Mouse (Mus musculus): Measurements from ENCODE around the gene Ccdc12. TPM values are rescaled to one million over a fixed set of nuclear protein-coding genes. Genes with fewer than 3 reads are reported as not detected.

Gene Ccdc12
- polyA plus RNA-seq (2015; fragmentation: Nextera tagmentation; extraction: Ambion mirVana) = 146 and 152 TPM in 2 replicates

GRCm38 (mm10) chr9:110656249-110657221 is at the start of gene Ccdc12:
Gene Ccdc12, plus strand, starts transcription at chr9:110656503.
- Histone ChIP-seq H3K4me2 (peak within 1 kb of the TSS; percentile 74), H3K4me1 (peaks cover 56% of the 10 kb centered on the region), H3K27me3 (peaks cover 24% of the 10 kb centered on the region), H3K9me3 (replicated peaks) (no peaks in the 10 kb centered on the region), H3K36me3 (ENCODE audit: poor library complexity, severe bottlenecking) (no peaks in the 10 kb centered on the region; the same call in 1 of the 2 replicates), H3K4me3 (peak within 1 kb of the TSS; percentile 60), H3K27ac (peak within 1 kb of the TSS; percentile 91), H3K9ac (peak within 1 kb of the TSS; percentile 79)
- ATAC-seq = peak; percentile 98
- under 1% methylated on average over 52 of the region's 52 CpGs for WGBS

GRCm38 (mm10) chr9:110611471-110611870 is 44.8 kb upstream of the Ccdc12 start:
- Histone ChIP-seq H3K27me3 (no peaks in the 10 kb centered on the region), H3K4me3 (no peak overlapping the region), H3K36me3 (ENCODE audit: poor library complexity, severe bottlenecking) (peaks cover 59% of the 10 kb centered on the region), H3K9ac (no peak overlapping the region), H3K4me1 (no peaks in the 10 kb centered on the region), H3K4me2 (no peak overlapping the region), H3K27ac (no peak overlapping the region), H3K9me3 (replicated peaks) (no peaks in the 10 kb centered on the region)
- ATAC-seq = no peak
- WGBS = 94% methylated on average over 3 of the region's 3 CpGs

GRCm38 (mm10) chr9:110617081-110617480 is 39.2 kb upstream of the Ccdc12 start:
- no peaks in the 10 kb centered on the region for H3K4me1 ChIP-seq
- no peak for ATAC-seq
- H3K4me3 ChIP-seq = no peak overlapping the region
- peaks cover 82% of the 10 kb centered on the region for H3K36me3 ChIP-seq (ENCODE audit: poor library complexity, severe bottlenecking)
- no peak overlapping the region for H3K27ac ChIP-seq
- H3K9me3 ChIP-seq (replicated peaks) = no peaks in the 10 kb centered on the region
- H3K4me2 ChIP-seq = no peak overlapping the region
- 77% methylated on average over 3 of the region's 3 CpGs for WGBS
- no peak overlapping the region for H3K9ac ChIP-seq
- H3K27me3 ChIP-seq = no peaks in the 10 kb centered on the region

GRCm38 (mm10) chr9:110620180-110620579 is 36.1 kb upstream of the Ccdc12 start:
- Histone ChIP-seq H3K4me2 (no peak overlapping the region), H3K36me3 (ENCODE audit: poor library complexity, severe bottlenecking) (peaks cover 72% of the 10 kb centered on the region), H3K9me3 (replicated peaks) (no peaks in the 10 kb centered on the region), H3K9ac (no peak overlapping the region), H3K27me3 (no peaks in the 10 kb centered on the region), H3K4me3 (no peak overlapping the region), H3K4me1 (peaks cover 12% of the 10 kb centered on the region), H3K27ac (no peak overlapping the region)
- 82% methylated on average over 7 of the region's 7 CpGs for WGBS
- no peak for ATAC-seq

DNA sequence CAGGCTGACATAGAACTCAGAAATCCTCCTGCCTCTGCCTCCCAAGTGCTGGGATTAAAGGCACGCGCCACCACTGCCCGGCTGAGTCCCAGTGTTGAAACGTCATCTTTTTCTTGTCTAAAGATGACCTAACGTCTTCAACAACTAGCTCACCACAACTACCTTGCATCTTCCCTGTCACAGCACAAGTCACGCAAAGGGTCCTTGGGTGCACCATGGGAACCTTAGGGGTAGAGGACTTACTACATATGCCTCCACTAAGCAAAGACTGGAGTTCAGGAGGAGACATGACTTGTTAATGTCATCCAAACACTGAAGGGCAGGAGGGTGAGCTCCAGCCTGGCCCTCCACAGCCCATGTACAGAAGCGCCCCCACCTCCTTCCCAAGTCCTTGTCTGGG is 35.6 kb upstream of the Ccdc12 start:
- Histone ChIP-seq H3K9me3 (replicated peaks) (no peaks in the 10 kb centered on the region), H3K27ac (no peak overlapping the region), H3K4me2 (no peak overlapping the region), H3K4me3 (no peak overlapping the region), H3K36me3 (ENCODE audit: poor library complexity, severe bottlenecking) (peaks cover 67% of the 10 kb centered on the region), H3K9ac (no peak overlapping the region), H3K27me3 (no peaks in the 10 kb centered on the region), H3K4me1 (peaks cover 17% of the 10 kb centered on the region)
- WGBS = 92% methylated on average over 7 of the region's 7 CpGs
- no peak for ATAC-seq

GRCm38 (mm10) chr9:110622621-110623219 is 33.6 kb upstream of the Ccdc12 start:
- Histone ChIP-seq H3K4me2 (no peak overlapping the region), H3K27me3 (no peaks in the 10 kb centered on the region), H3K9ac (no peak overlapping the region), H3K36me3 (ENCODE audit: poor library complexity, severe bottlenecking) (peaks cover 52% of the 10 kb centered on the region), H3K9me3 (replicated peaks) (no peaks in the 10 kb centered on the region), H3K27ac (no peak overlapping the region), H3K4me1 (peaks cover 17% of the 10 kb centered on the region), H3K4me3 (no peak overlapping the region)
- no peak for ATAC-seq
- 84% methylated on average over 12 of the region's 12 CpGs for WGBS

DNA sequence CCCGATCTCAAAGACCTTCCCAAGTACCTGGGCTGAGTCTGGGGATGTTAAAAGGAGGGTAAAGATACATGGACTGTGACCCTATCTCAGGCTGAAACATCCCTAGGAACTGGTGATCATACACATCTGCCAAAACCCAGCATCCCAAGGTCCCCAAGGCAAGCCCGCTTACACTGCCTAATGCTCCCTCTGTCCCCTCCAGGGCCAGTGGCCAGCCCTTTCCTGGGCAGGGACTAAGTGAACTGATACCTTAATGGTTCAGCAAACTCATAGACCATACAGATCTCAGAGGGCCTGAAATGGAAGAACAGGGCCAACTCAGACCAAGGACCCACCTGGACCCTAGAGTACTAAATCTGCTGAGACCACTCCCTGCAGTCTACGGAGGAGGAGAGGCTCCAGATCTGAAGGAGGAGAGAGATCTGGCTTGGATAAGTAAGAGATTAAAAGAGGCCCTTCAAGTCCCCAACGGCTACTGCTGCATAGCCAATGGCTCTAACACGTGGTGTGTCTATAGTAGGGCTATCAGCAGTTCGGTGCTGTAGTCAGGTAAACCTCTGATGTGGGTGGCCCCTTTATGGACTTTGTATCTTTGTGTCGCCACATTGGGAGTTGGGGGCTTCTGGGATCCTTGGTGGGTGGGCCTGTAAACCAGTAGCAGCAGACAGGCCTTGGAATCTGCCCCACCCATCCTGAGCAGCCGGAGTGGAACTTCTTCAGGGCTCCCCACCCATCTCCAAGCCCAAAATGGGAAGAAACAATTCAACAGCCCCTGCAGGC is 32.7 kb upstream of the Ccdc12 start:
- ATAC-seq = no peak
- WGBS = 40% methylated on average over 8 of the region's 8 CpGs
- peak overlapping the region; percentile 78 for H3K9ac ChIP-seq
- peak overlapping the region; percentile 53 for H3K4me3 ChIP-seq
- H3K4me1 ChIP-seq = peaks cover 17% of the 10 kb centered on the region
- no peaks in the 10 kb centered on the region for H3K27me3 ChIP-seq
- H3K9me3 ChIP-seq (replicated peaks) = no peaks in the 10 kb centered on the region
- H3K4me2 ChIP-seq = peak overlapping the region; percentile 97
- peak overlapping the region; percentile 83; the same call in 1 of the 2 replicates for H3K27ac ChIP-seq
- H3K36me3 ChIP-seq (ENCODE audit: poor library complexity, severe bottlenecking) = peaks cover 43% of the 10 kb centered on the region

- peak within 1 kb of the TSS; percentile 83 for H3K27ac ChIP-seq
- H3K9ac ChIP-seq = peak within 1 kb of the TSS; percentile 78
- ATAC-seq = peak; percentile 97
- peak within 1 kb of the TSS; percentile 97 for H3K4me2 ChIP-seq
- H3K9me3 ChIP-seq (replicated peaks) = no peaks in the 10 kb centered on the region
- peaks cover 33% of the 10 kb centered on the region for H3K36me3 ChIP-seq (ENCODE audit: poor library complexity, severe bottlenecking)
- H3K4me1 ChIP-seq = peaks cover 17% of the 10 kb centered on the region
- H3K27me3 ChIP-seq = no peaks in the 10 kb centered on the region
- WGBS = under 1% methylated on average over 41 of the region's 41 CpGs
- peak within 1 kb of the TSS; percentile 53 for H3K4me3 ChIP-seq
Measured at GRCm38 (mm10) chr9:110624361-110625166, 31.7 kb upstream of the Ccdc12 start, which contains the start of gene Nradd. Gene Nradd, minus strand, starts transcription at chr9:110624452.

DNA sequence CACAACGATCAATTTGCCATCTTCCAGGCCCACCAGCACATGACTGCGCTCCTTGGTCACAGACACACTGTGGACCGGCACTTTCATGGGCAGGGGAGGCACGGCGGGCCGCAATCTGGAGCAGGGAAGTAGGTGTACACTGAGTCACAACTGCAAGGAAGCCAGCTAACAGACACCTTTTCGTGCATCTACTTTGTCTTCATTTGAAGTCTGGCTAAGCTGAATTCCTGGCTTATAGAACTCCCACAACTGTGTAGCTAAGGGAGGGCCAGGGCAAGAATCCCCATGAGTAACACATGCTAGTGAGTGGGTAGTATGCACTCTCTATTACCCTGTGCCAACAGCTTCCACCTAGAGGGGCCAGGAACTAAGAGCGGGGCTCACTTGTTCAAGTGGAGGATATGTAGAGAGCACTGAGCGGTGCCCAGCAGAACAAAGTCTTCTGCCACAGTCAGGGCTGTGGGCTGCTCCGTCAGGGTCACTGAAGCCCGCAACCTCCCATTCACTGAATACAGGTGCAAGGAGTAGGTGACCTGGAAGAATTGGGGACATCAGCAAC is 30.9 kb upstream of the Ccdc12 start:
- Histone ChIP-seq H3K9me3 (replicated peaks) (no peaks in the 10 kb centered on the region), H3K4me3 (peak overlapping the region; percentile 53), H3K4me2 (peak overlapping the region; percentile 97), H3K27ac (peak overlapping the region; percentile 83), H3K4me1 (peaks cover 17% of the 10 kb centered on the region), H3K9ac (peak overlapping the region; percentile 78), H3K27me3 (no peaks in the 10 kb centered on the region), H3K36me3 (ENCODE audit: poor library complexity, severe bottlenecking) (peaks cover 25% of the 10 kb centered on the region)
- ATAC-seq = peak; percentile 11
- 67% methylated on average over 11 of the region's 11 CpGs for WGBS

DNA sequence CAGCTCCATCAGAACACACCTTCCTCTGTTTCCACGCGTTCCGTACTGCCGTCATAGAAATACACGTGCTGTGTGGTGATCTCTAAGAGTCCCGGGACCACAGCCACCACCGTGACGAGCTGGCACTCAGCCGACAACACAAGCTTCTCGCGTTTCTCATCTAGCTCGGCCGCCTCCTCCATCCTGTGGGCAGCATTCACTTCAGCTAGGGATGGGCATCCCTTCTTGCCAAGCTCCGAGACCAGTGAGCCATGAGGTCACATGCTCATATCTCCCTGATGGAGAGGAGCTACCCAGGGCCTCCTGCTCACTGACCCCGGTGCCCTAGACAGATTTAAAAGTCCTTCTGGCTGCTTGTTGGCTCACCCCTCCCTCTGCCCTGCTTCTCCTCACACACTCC is 26.1 kb upstream of the Ccdc12 start:
- Histone ChIP-seq H3K36me3 (ENCODE audit: poor library complexity, severe bottlenecking) (no peaks in the 10 kb centered on the region), H3K27ac (no peak overlapping the region), H3K4me2 (no peak overlapping the region), H3K9ac (no peak overlapping the region), H3K27me3 (peaks cover 18% of the 10 kb centered on the region; the same call in 1 of the 2 replicates), H3K4me1 (peaks cover 13% of the 10 kb centered on the region), H3K9me3 (replicated peaks) (no peaks in the 10 kb centered on the region), H3K4me3 (no peak overlapping the region)
- no peak for ATAC-seq
- WGBS = 84% methylated on average over 15 of the region's 15 CpGs

GRCm38 (mm10) chr9:110631191-110631590 is 25.1 kb upstream of the Ccdc12 start:
- Histone ChIP-seq H3K9me3 (replicated peaks) (no peaks in the 10 kb centered on the region), H3K9ac (peak overlapping the region; percentile 50; the same call in 1 of the 2 replicates), H3K4me2 (peak overlapping the region; percentile 67), H3K4me1 (peaks cover 9% of the 10 kb centered on the region), H3K36me3 (ENCODE audit: poor library complexity, severe bottlenecking) (no peaks in the 10 kb centered on the region), H3K27me3 (peaks cover 18% of the 10 kb centered on the region; the same call in 1 of the 2 replicates), H3K4me3 (peak overlapping the region; percentile 30), H3K27ac (no peak overlapping the region)
- peak; percentile 53; the same call in 1 of the 2 replicates for ATAC-seq
- 11% methylated on average over 10 of the region's 10 CpGs for WGBS

All from forebrain, embryonic 13.5 days (tissue).